Mouse (Mus musculus) MEL (cell line): Measurements from ENCODE around the gene Crcp. TPM values are rescaled to one million over a fixed set of nuclear protein-coding genes. Genes with fewer than 3 reads are reported as not detected.

ENCODE experiments used
- DNase-seq: peaks from one replicate; pipeline ENCODE4 v3.0.0; 2011; ENCODE audit warnings: low read depth, low spot score
- H3K27ac ChIP-seq: 2 replicates; pipeline ENCODE4 v1.5.1; 2012; ENCODE audit warnings: low read depth, mild to moderate bottlenecking, control low read depth, low read length, moderate library complexity; ENCODE audit not compliant: control insufficient read depth
- H3K27me3 ChIP-seq, 2 experiments: fragments of 150-350 bp in 1 of 2; sonication (generic) in 1 of 2; 2 replicates each; pipeline ENCODE4 v1.6.1; 2012; ENCODE audit warnings: low read length in 2 of 2, mild to moderate bottlenecking in 2 of 2, improper control_type of control experiment in 1 of 2, moderate library complexity in 1 of 2; ENCODE audit not compliant: insufficient read depth in 2 of 2, control insufficient read depth in 1 of 2
- H3K36me3 ChIP-seq, 2 experiments: 2 replicates each; pipeline ENCODE4 v1.6.1; 2012 to 2014; ENCODE audit warnings: low read length in 2 of 2, improper control_type of control experiment in 1 of 2, inconsistent platforms in 1 of 2, mild to moderate bottlenecking in 1 of 2; ENCODE audit not compliant: insufficient read depth in 2 of 2, control insufficient read depth in 1 of 2
- H3K4me1 ChIP-seq, 2 experiments: fragments of 150-350 bp in 1 of 2; sonication (generic) in 1 of 2; 2 replicates each; pipeline ENCODE4 v1.6.1; 2012; ENCODE audit warnings: low read length in 2 of 2, improper control_type of control experiment in 1 of 2, mild to moderate bottlenecking in 1 of 2; ENCODE audit not compliant: insufficient read depth in 2 of 2, control insufficient read depth in 1 of 2
- H3K4me3 ChIP-seq, 2 experiments: fragments of 150-350 bp in 1 of 2; sonication (generic) in 1 of 2; 2 replicates each; pipeline ENCODE4 v1.5.1; 2012; ENCODE audit warnings: low read depth in 2 of 2, low read length in 2 of 2, mild to moderate bottlenecking in 2 of 2, moderate library complexity in 2 of 2, control low read depth in 1 of 2, improper control_type of control experiment in 1 of 2; ENCODE audit not compliant: control insufficient read depth in 1 of 2, insufficient read depth in 1 of 2
- H3K79me2 ChIP-seq: 2 replicates; pipeline ENCODE4 v1.6.1; 2012; ENCODE audit warnings: mild to moderate bottlenecking, low read length, moderate library complexity; ENCODE audit not compliant: control insufficient read depth, poor library complexity, insufficient read depth
- H3K9ac ChIP-seq: 2 replicates; pipeline ENCODE4 v1.6.1; 2012; ENCODE audit warnings: low read depth, mild to moderate bottlenecking, control low read depth, low read length, moderate library complexity; ENCODE audit not compliant: control insufficient read depth, poor library complexity, severe bottlenecking
- H3K9me3 ChIP-seq: fragments of 150-350 bp; sonication (generic); replicated peaks from 2 replicates; pipeline ENCODE4 v1.6.1; 2012; ENCODE audit warnings: mild to moderate bottlenecking, low read length, improper control_type of control experiment, moderate library complexity; ENCODE audit not compliant: insufficient read depth
- BHLHE40 ChIP-seq: IDR thresholded peaks from 2 replicates; pipeline ENCODE4 v1.6.1; 2012; ENCODE audit warnings: low read depth, mild to moderate bottlenecking, inconsistent platforms, low read length, improper control_type of control experiment, borderline replicate concordance
- CHD1 ChIP-seq: IDR thresholded peaks from 2 replicates; pipeline ENCODE4 v1.6.1; 2012; ENCODE audit warnings: low read depth, mild to moderate bottlenecking, inconsistent platforms, low read length, improper control_type of control experiment
- CTCF ChIP-seq, 3 experiments: IDR thresholded peaks in 2 of 3; conservative IDR thresholded peaks in 1 of 3; 2 replicates each; pipeline ENCODE4 v1.5.1; 2011 to 2012; ENCODE audit warnings: low read length in 3 of 3, low read depth in 2 of 3, mild to moderate bottlenecking in 2 of 3, improper control_type of control experiment in 1 of 3, inconsistent platforms in 1 of 3, mixed read lengths in 1 of 3, moderate library complexity in 1 of 3; ENCODE audit not compliant: control insufficient read depth in 1 of 3, insufficient read depth in 1 of 3, poor library complexity in 1 of 3, severe bottlenecking in 1 of 3
- ELF1 ChIP-seq: IDR thresholded peaks from 2 replicates; pipeline ENCODE4 v1.6.1; 2014; ENCODE audit warnings: low read depth, mild to moderate bottlenecking, inconsistent platforms, low read length, improper control_type of control experiment, moderate library complexity
- EP300 ChIP-seq, 2 experiments: IDR thresholded peaks; 2 replicates each; pipeline ENCODE4 v1.6.1; 2011; ENCODE audit warnings: improper control_type of control experiment in 2 of 2, low read length in 2 of 2, low read depth in 1 of 2, mild to moderate bottlenecking in 1 of 2
- ETS1 ChIP-seq: IDR thresholded peaks from 2 replicates; pipeline ENCODE4 v1.6.1; 2012; ENCODE audit warnings: low read depth, mild to moderate bottlenecking, inconsistent platforms, low read length, improper control_type of control experiment, moderate library complexity
- GATA1 ChIP-seq: IDR thresholded peaks from 2 replicates; pipeline ENCODE4 v1.6.1; 2011; ENCODE audit warnings: low read depth, low read length, improper control_type of control experiment
- MAFK ChIP-seq: IDR thresholded peaks from 2 replicates; pipeline ENCODE4 v1.6.1; 2011; ENCODE audit warnings: low read depth, mild to moderate bottlenecking, low read length, improper control_type of control experiment, borderline replicate concordance
- MAX ChIP-seq: IDR thresholded peaks from 2 replicates; pipeline ENCODE4 v1.6.1; 2011; ENCODE audit warnings: low read length, improper control_type of control experiment
- MEF2A ChIP-seq: IDR thresholded peaks from 2 replicates; pipeline ENCODE4 v1.6.1; 2014; ENCODE audit warnings: low read depth, mild to moderate bottlenecking, inconsistent platforms, low read length, improper control_type of control experiment; ENCODE audit not compliant: poor library complexity, insufficient replicate concordance, severe bottlenecking; ENCODE audit errors: extremely low read depth
- MYB ChIP-seq: IDR thresholded peaks from 2 replicates; pipeline ENCODE4 v1.6.1; 2011; ENCODE audit warnings: mild to moderate bottlenecking, low read depth, low read length, improper control_type of control experiment
- NELFE ChIP-seq: IDR thresholded peaks from 2 replicates; pipeline ENCODE4 v1.6.1; 2011; ENCODE audit warnings: low read depth, low read length, improper control_type of control experiment
- POLR2AphosphoS5 ChIP-seq: IDR thresholded peaks from 2 replicates; pipeline ENCODE4 v1.6.1; 2012; ENCODE audit warnings: low read depth, borderline replicate concordance, mild to moderate bottlenecking, inconsistent platforms, low read length, moderate library complexity, mixed read lengths
- RAD21 ChIP-seq: IDR thresholded peaks from 2 replicates; pipeline ENCODE4 v1.6.1; 2011; ENCODE audit warnings: mild to moderate bottlenecking, low read depth, low read length, improper control_type of control experiment
- SIN3A ChIP-seq: IDR thresholded peaks from 2 replicates; pipeline ENCODE4 v1.6.1; 2012; ENCODE audit warnings: low read length, improper control_type of control experiment, inconsistent platforms
- SMC3 ChIP-seq: IDR thresholded peaks from 2 replicates; pipeline ENCODE4 v1.6.1; 2011; ENCODE audit warnings: low read depth, low read length, improper control_type of control experiment
- TAL1 ChIP-seq: IDR thresholded peaks from 2 replicates; pipeline ENCODE4 v1.6.1; 2012; ENCODE audit warnings: mild to moderate bottlenecking, inconsistent platforms, low read length, moderate library complexity, mixed read lengths
- TCF12 ChIP-seq: IDR thresholded peaks from 2 replicates; pipeline ENCODE4 v1.6.1; 2014; ENCODE audit warnings: low read depth, mild to moderate bottlenecking, inconsistent platforms, low read length, improper control_type of control experiment, moderate library complexity
- USF2 ChIP-seq, 2 experiments: IDR thresholded peaks; 2 replicates each; pipeline ENCODE4 v1.6.1; 2011 to 2012; ENCODE audit warnings: improper control_type of control experiment in 2 of 2, low read length in 2 of 2, borderline replicate concordance in 1 of 2, inconsistent platforms in 1 of 2, low read depth in 1 of 2, mild to moderate bottlenecking in 1 of 2; ENCODE audit not compliant: insufficient read depth in 1 of 2
- ZNF384 ChIP-seq: IDR thresholded peaks from 2 replicates; pipeline ENCODE4 v1.6.1; 2012; ENCODE audit warnings: low read depth, mild to moderate bottlenecking, inconsistent platforms, low read length, improper control_type of control experiment
- polyA plus RNA-seq, 2 experiments: library from polyadenylated mRNA; stranded (reverse) in 1 of 2; unstranded in 1 of 2; fragments of >175 nt in 1 of 2; fragments of >200 nt in 1 of 2; gene quantifications; 2 replicates each; pipeline versions ENCODE4 v1.2.1 to v1.2.4; 2012; ENCODE audit warnings: low replicate concordance in 2 of 2, low read depth in 1 of 2; ENCODE audit not compliant: insufficient read length in 2 of 2, insufficient read depth in 1 of 2, missing spikeins in 1 of 2
- total RNA-seq: library from RNA; depleted of rRNA; stranded (reverse); fragments of 300-350 nt; gene quantifications from 2 replicates; pipeline ENCODE4 v1.2.3, GENCODE M21; 2012

Gene Crcp
- total and polyA plus RNA-seq, 3 experiments: 56.2 to 69.6 TPM; not detected in 1

DNA sequence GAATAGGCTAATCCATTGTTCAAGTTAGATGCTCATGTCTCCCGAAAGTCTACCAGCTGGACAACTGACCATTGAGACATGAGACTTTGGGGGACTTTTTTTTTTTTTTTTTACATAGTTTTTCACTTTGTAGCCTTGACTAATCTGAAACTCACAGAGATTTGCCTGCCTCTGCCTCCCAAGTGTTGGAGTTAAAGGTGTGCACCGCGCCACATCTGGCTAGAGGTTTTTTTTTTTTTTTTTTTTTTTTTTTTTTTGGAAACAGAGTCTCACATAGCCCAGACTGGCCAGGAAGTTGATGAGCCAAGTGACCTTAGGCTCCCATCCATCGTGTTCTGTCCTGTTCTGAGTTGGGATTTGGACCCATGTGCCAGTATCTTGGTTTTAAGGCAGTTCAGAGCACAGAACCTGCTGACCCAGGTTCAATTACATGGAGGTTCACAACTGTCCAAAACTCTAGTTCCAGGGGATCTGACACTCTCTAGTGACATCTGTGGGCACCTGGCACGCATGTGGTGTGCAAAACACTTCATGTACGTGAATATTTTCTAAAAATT is 21.0 kb upstream of the Crcp start:
- Histone ChIP-seq H3K4me1 (peaks cover under 1 to 4% of the 10 kb centered on the region in 2 experiments), H3K27me3 (no peaks in the 10 kb centered on the region), H3K9me3 (no peaks in the 10 kb centered on the region), H3K4me3 (no peak overlapping the region), H3K79me2 (no peaks in the 10 kb centered on the region), H3K36me3 (no peaks in the 10 kb centered on the region), H3K27ac (no peak overlapping the region), H3K9ac (no peak overlapping the region)
- DNase-seq: no peak
- TF ChIP-seq SIN3A (no peak), GATA1 (no peak), ZNF384 (peak; percentile 37), USF2 (IDR thresholded peaks at IDR 0.05; ENCODE audit: borderline replicate concordance in 1 of 2, insufficient read depth in 1 of 2, low read depth in 1 of 2, low read length in 2 of 2) (no peak)

GRCm38 (mm10) chr5:130009784-130010183 is 19.3 kb upstream of the Crcp start:
- Histone ChIP-seq H3K27ac (no peak overlapping the region), H3K9me3 (no peaks in the 10 kb centered on the region), H3K79me2 (no peaks in the 10 kb centered on the region), H3K36me3 (no peaks in the 10 kb centered on the region), H3K9ac (no peak overlapping the region), H3K4me1 (no peaks in the 10 kb centered on the region), H3K27me3 (no peaks in the 10 kb centered on the region), H3K4me3 (no peak overlapping the region)
- DNase-seq: no peak
- TF ChIP-seq NELFE (no peak), MAX (no peak), USF2 (IDR thresholded peaks at IDR 0.05; ENCODE audit: borderline replicate concordance in 1 of 2, insufficient read depth in 1 of 2, low read depth in 1 of 2, low read length in 2 of 2) (no peak), EP300 (IDR thresholded peaks at IDR 0.05; ENCODE audit: low read depth in 1 of 2, low read length in 2 of 2) (no peak), RAD21 (no peak), BHLHE40 (no peak), CTCF (IDR thresholded peaks at IDR 0.05 in 2 of 3, conservative IDR thresholded peaks at IDR 0.05 in 1 of 3; ENCODE audit: control insufficient read depth in 1 of 3, insufficient read depth in 1 of 3, low read depth in 2 of 3, low read length in 3 of 3, poor library complexity in 1 of 3, severe bottlenecking in 1 of 3) (no peak), POLR2AphosphoS5 (no peak), TAL1 (no peak), GATA1 (no peak), ELF1 (no peak)

DNA sequence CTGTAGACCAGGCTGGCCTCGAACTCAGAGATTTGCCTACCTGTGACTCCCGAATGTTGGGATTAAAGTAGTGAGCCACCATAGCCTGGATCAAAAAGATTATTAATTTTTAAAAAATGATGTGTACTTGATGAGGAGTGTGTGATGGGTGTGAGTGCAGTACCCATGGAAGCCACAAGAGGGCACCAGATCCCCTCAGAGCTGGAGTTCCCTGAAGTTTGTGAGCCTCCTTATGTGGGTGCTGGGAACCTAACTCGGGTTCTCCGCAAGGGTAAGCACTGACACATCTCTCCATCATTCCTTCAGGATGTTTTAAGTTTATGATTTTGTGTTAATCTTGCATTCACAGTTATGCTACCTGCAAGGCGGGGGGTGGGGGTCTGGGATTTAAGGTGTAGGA is 18.1 kb upstream of the Crcp start:
- Histone ChIP-seq H3K9me3 (no peaks in the 10 kb centered on the region), H3K79me2 (no peaks in the 10 kb centered on the region), H3K9ac (no peak overlapping the region), H3K4me1 (no peaks in the 10 kb centered on the region), H3K4me3 (no peak overlapping the region), H3K36me3 (no peaks in the 10 kb centered on the region), H3K27me3 (no peaks in the 10 kb centered on the region), H3K27ac (no peak overlapping the region)
- no peak for TF ChIP-seq MYB
- peak; percentile 34 for TF ChIP-seq SMC3
- TF ChIP-seq CHD1: no peak
- no peak for TF ChIP-seq ETS1
- no peak for TF ChIP-seq TAL1
- peak; percentile 57 to 80 (median 67) for TF ChIP-seq CTCF (IDR thresholded peaks at IDR 0.05 in 2 of 3, conservative IDR thresholded peaks at IDR 0.05 in 1 of 3; ENCODE audit: control insufficient read depth in 1 of 3, insufficient read depth in 1 of 3, low read depth in 2 of 3, low read length in 3 of 3, poor library complexity in 1 of 3, severe bottlenecking in 1 of 3)
- TF ChIP-seq TCF12: no peak
- TF ChIP-seq MAFK: no peak
- no peak for TF ChIP-seq MEF2A
- peak; percentile 46 for DNase-seq
